Mouse (Mus musculus): ENCODE data around the gene Fam151a.

DNA sequence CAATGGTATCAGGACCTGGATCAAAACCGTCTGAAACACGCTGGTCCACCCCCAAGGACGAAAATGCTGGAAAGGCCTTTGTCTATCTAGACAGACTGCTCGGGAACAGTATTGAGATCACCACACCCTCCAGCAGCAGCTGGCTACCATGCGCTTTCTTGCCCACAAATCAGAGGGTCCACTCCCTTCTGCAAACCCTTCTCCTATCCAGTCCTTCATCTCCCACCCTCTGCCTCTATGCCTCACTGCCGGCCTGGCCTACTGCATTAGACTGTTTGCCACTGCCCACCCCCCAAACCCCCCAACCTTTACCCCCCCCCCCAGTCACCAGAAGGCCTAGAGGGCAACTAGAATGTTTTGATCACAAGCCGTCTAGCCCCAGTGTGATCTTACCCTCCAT is 51.7 kb downstream of the Fam151a start:
- TF ChIP-seq CTCF (conservative IDR thresholded peaks at IDR 0.05; ENCODE audit: insufficient read depth, insufficient read length, low read depth, low read length) (no peak), POLR2A (IDR thresholded peaks at IDR 0.05; ENCODE audit: low read depth, low read length) (no peak)

Data from kidney, adult 2 months (tissue).